Mouse (Mus musculus) brain, adult 2 months (tissue): ENCODE measurements around the gene Pcdh19.
"Not testable (repeated sequence)": the region's sequence is repeated elsewhere in the genome, so short reads cannot be mapped to it uniquely, and the experiment has no call there.

Source experiments
- DNase-seq: peaks from one replicate; pipeline ENCODE4 v3.0.0; 2011; ENCODE audit warnings: low read depth, low spot score

Pcdh19 gene

GRCm38 (mm10) chrX:133688840-133689239, at the start of gene Pcdh19:
TSS of gene Pcdh19 (minus strand) at chrX:133688987.
- DNase-seq: peak; percentile 89

DNA sequence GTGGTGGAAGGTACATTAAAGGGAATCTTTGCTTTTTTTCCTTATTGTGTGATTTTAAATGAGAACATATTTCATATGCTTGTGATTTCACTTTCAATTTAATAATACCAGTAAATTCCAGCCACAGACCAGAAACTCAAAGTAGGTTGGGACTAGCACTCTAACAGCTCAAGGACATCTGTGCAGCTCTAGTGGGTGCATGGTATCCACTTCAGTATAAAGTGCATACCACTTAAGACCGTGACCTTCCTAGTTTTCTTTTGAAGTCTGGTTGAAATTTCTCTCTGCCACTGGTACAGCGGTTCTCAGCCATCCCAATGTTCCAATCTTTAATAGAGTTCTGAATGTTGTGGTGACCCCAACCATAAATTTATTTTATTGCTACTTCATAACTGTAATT, 47.1 kb upstream of the Pcdh19 start:
- no peak for DNase-seq

DNA sequence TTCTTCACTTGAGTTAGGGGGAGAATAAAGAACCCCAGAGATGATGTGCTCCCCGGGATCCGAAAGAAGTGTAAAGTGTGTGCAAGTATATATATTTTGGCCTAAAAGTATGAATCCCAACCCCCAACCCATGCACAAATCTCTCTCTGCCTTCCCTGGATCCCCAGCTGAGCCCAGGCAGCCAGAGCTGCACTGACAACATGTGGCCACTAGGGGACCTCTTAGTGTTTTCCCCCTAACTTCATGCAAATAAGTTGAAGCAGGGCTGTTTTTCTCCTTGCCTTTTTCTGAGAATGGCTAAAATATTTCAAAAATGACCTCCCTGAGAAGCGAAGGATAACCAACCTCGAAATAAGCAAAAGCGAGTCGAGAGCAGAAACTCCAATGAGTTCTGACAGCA, 46.2 kb upstream of the Pcdh19 start:
- no peak for DNase-seq

GRCm38 (mm10) chrX:133721517-133721916, 32.7 kb upstream of the Pcdh19 start:
- no peak for DNase-seq

DNA sequence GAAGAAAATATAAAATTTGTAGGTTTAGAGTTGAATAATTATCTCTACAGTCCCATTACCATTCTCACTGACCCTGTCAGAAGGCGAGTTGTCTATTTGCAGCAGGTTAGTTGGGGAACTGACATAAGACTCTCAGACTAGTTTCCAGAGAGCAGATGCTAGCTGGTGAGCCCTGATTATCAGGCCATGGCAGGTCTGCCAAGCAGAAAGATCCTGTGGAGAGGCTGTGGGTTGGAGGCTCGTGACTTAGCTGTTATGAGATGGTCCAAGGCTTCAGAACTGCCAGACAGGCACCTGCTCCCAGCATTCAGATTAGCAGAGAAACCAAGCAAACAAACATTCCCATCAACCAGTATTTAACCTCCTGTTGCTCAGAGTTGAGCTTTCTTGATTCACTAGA, 21.8 kb upstream of the Pcdh19 start:
- no peak for DNase-seq

GRCm38 (mm10) chrX:133702902-133703301, 14.1 kb upstream of the Pcdh19 start:
- DNase-seq: no peak

GRCm38 (mm10) chrX:133697871-133698270, 9.1 kb upstream of the Pcdh19 start:
- DNase-seq: not testable (repeated sequence)

- no peak for DNase-seq
Observed at GRCm38 (mm10) chrX:133696461-133696860, 7.7 kb upstream of the Pcdh19 start.

- no peak for DNase-seq
Observed at GRCm38 (mm10) chrX:133693037-133693760, 4.4 kb upstream of the Pcdh19 start.

- no peak for DNase-seq
Observed at GRCm38 (mm10) chrX:133692392-133692790, 3.6 kb upstream of the Pcdh19 start.

- peak; percentile 79 for DNase-seq
Observed at GRCm38 (mm10) chrX:133691581-133692391, 3.0 kb upstream of the Pcdh19 start.

- no peak for DNase-seq
Observed at GRCm38 (mm10) chrX:133690822-133691221, 2.0 kb upstream of the Pcdh19 start.

DNA sequence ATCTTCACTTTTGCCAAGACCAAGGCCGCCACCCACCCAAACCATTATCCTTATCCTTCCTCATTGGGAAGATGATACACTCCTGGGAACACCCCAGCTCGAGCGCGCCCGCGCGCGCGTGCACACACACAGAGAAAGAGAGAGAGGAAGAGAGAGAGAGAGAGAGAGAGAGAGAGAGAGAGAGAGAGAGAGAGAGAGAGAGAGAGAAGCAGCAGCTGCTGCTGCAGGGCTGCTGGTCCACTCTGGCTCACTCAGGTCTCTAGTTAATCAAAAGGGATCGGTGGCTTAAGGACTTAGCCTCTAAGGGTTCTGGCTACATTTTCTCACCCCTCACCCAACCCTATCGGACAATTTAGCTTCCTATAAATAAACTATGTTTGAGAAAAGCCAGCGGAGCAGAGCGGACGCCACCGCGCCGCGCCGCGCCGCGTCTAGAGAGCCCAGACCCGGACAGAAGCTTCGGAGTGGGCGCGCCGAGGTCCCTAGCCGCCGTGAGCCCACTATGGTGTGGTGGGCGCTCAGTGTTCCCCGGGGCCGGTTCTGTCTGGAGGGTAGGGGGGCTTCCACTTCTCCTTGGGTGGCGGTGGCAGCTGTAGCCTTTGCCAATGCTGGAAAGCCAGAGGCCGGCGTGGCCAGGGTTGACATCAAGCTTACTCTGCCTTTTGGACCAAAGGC, 926 bp upstream of the Pcdh19 start:
- DNase-seq: peak; percentile 18

DNA sequence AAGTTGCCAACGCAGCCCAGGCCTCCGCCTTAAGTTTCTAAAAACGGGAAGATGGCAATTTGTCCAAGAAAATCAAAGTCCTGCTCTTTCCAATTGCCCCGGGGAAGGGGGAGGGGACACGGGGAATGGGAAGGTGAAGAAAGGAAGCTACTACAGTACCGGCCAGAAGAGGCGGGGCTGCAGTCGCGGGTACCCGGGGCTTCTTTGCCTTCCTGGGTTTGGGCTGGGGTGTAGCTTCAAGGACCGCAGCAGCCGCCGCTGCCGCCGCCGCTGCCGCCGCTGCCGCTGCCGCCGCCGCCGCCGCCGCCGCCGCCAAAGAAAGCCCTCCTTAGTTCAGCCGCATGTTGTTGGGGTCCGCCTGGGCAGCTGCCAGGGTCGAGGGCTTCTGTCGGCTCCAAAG, 631 bp downstream of the Pcdh19 start:
- DNase-seq: peak; percentile 12

GRCm38 (mm10) chrX:133687666-133688151, 1.1 kb downstream of the Pcdh19 start:
- peak; percentile 35 for DNase-seq

DNA sequence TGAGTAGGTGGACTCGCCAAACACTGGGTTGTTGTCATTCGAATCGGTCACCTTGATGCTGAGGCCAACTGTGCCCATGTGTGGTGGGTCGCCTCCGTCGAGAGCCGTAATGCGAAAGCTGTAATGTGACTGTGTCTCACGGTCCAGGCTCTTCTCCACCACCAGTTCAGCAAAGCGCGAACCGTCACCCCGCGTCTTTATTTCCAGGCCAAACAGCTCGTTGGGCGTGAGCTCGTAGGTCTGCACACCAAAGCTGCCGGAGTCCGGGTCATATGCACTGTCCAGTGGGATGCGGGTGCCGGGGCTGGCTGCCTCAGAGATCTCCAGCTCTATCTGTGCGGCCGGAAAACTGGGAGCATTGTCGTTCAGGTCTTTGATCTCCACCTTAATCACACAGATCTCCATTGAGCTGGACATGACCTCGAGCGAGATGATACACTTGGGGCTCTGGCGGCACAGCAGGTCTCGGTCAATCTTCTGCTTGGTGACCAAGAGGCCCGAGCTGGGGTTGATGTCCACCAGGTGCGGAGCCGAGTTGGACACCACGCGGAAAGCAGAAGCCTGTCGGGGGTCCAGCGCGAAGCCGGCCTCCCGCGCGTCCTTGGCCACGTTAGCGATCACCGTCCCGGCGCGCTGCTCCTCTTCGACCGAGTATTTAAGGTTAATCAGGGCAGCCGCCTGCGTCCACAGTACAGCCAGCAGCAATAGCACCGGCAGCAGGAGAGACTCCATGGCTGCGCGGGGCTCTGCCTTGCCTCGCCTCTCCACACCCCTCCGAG, 2.1 kb downstream of the Pcdh19 start:
- peak; percentile 8 for DNase-seq

- no peak for DNase-seq
Observed at GRCm38 (mm10) chrX:133685572-133685971, 3.2 kb downstream of the Pcdh19 start.

DNA sequence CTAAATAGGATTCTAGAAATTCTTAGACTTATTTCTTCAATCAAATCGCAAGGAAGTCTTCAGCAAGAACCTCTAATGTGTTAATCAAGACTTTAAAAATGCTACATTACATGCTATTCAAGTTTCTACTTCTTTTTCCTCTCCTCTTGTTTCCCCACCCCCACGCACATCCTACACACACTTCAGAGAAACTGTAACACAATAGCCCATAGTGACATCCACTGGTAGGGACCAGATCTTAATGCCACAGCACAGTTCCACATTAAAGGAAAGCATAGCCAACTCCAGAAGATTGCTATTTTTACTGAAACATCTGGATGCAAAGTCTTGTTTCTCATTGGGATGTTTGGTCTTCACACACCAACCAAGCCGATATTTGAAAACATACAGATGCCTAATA, 4.8 kb downstream of the Pcdh19 start:
- DNase-seq: peak; percentile 30

GRCm38 (mm10) chrX:133675121-133675520, 13.7 kb downstream of the Pcdh19 start:
- DNase-seq: no peak

GRCm38 (mm10) chrX:133673796-133674195, 15.0 kb downstream of the Pcdh19 start:
- no peak for DNase-seq

GRCm38 (mm10) chrX:133660111-133660510, 28.7 kb downstream of the Pcdh19 start:
- no peak for DNase-seq
